Mouse (Mus musculus) olfactory bulb, adult 2 months (tissue): ENCODE data around the gene Cog1.

Source experiments
- CTCF ChIP-seq: fragments of 200-500 bp; IDR thresholded peaks from 2 replicates; pipeline ENCODE4 v1.5.1; 2012; ENCODE audit warnings: low read depth, mild to moderate bottlenecking, low read length, moderate library complexity; ENCODE audit not compliant: insufficient read depth
- POLR2A ChIP-seq: fragments of 200-500 bp; IDR thresholded peaks from 2 replicates; pipeline ENCODE4 v1.6.1; 2012; ENCODE audit warnings: mild to moderate bottlenecking, low read depth, low read length, moderate library complexity; ENCODE audit not compliant: insufficient read depth

DNA sequence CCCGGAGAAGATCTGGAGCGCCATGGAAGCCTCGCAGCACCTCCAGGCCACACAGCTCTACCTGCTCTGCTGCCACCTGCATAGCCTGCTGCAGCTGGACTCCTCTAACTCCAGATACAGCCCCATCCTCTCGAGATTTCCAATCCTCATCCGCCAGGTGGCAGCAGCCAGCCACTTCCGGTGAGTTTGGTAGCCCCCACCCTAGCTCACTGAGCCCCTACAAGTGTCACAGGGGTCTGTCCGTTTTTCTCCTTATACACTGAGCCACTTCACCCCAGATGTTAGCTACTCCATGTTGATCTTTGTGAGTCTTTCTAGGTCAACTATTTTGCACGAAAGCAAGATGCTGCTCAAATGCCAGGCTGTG, 2.9 kb downstream of the Cog1 start:
- TF ChIP-seq CTCF (no peak), POLR2A (no peak)
